Mouse (Mus musculus) testis, adult 2 months (tissue): ENCODE measurements at regions not wholly inside any gene's neighbourhood (a gene's known extent, or its start where the extent isn't known, plus 50 kb on each side); places are given as distances from the start of the nearest gene placed in this dataset.

ENCODE experiments used
- CTCF ChIP-seq: fragments of 200-500 bp; IDR thresholded peaks from 2 replicates; pipeline ENCODE4 v1.5.1; 2012; ENCODE audit warnings: low read depth, mild to moderate bottlenecking, inconsistent platforms, low read length, moderate library complexity; ENCODE audit not compliant: control insufficient read depth, insufficient read depth, insufficient replicate concordance
- POLR2A ChIP-seq: fragments of 200-500 bp; IDR thresholded peaks from 2 replicates; pipeline ENCODE4 v1.6.1; 2012; ENCODE audit warnings: low read depth, mild to moderate bottlenecking, inconsistent platforms, low read length, moderate library complexity; ENCODE audit not compliant: control insufficient read depth

- TF ChIP-seq POLR2A (no peak), CTCF (no peak)
Measured at GRCm38 (mm10) chr4:66524456-66524855, 120.0 kb upstream of the Astn2 start.
